Mouse (Mus musculus) mouse embryonic stem cell (cell line): ENCODE measurements around the gene Gabrr1.

Source experiments
- in situ Hi-C, 2 experiments: fragments of 300-500 bp; cut with MboI; formaldehyde crosslinking; loops; 1 replicate in 1 of 2; 3 replicates in 1 of 2; pipeline ENCODE4 v1.14.3; 2019 to 2020; ENCODE audit warnings: low sequenced_read_pairs in 2 of 2, low pct_unique_long_range_greater_than_20kb in 1 of 2, mixed read lengths in 1 of 2; ENCODE audit not compliant: unreplicated experiment in 1 of 2

Gabrr1 gene

GRCm38 (mm10) chr4:33189735-33190036 lies 57.4 kb downstream of the Gabrr1 start, which contains the start of gene Pm20d2:
Pm20d2 (minus strand) TSS chr4:33189737.
- in situ Hi-C loops: no loop called here

- in situ Hi-C loops: no loop called here
These were observed 65.8 kb downstream of the Gabrr1 start for GRCm38 (mm10) chr4:33198117-33198516.

DNA sequence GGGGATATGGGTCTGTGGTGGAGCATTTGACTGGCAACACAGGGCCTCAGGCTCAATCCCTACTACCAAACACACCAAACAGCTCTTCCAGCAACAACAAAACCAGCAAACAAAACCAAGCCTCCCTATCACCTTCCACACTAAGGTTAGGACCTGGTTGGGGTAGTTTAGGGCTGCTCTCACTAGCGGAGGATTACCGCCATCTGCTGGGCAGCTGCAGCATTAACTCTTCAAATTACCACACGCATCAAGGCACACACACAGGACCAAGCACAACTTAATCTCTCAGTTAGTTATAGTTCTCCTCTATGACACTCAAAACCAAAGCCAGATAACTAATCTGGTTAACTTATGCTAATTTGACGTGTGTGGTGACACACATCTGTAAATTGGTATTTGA lies 72.4 kb downstream of the Gabrr1 start:
- in situ Hi-C loops: loop anchor here in 1 of 2 experiments (5.0 kb wide), 1 partner anchor 73 kb away; no protein-coding TSS in a partner anchor

DNA sequence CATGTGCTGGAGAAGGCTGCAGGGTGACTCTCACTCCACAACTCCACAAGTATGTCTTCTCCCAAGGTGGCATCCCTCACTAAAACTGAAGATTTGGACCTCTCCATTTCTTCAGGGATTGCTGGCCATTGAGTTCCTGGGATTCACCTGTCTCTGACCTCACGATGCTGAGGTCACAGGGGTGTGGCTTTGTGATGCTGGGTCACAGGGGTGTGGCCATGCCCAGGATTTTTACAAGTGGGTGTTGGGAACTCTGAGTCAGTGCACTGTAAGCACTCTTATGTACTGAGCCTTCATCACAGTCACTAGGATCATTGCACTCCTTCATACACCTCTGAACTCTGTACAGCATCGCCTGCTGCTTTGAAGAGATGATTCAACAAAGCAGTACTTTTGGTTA lies 75.2 kb downstream of the Gabrr1 start:
- in situ Hi-C loops: loop anchor here in 1 of 2 experiments (5.0 kb wide), 1 partner anchor 70 kb away; no protein-coding TSS in a partner anchor

DNA sequence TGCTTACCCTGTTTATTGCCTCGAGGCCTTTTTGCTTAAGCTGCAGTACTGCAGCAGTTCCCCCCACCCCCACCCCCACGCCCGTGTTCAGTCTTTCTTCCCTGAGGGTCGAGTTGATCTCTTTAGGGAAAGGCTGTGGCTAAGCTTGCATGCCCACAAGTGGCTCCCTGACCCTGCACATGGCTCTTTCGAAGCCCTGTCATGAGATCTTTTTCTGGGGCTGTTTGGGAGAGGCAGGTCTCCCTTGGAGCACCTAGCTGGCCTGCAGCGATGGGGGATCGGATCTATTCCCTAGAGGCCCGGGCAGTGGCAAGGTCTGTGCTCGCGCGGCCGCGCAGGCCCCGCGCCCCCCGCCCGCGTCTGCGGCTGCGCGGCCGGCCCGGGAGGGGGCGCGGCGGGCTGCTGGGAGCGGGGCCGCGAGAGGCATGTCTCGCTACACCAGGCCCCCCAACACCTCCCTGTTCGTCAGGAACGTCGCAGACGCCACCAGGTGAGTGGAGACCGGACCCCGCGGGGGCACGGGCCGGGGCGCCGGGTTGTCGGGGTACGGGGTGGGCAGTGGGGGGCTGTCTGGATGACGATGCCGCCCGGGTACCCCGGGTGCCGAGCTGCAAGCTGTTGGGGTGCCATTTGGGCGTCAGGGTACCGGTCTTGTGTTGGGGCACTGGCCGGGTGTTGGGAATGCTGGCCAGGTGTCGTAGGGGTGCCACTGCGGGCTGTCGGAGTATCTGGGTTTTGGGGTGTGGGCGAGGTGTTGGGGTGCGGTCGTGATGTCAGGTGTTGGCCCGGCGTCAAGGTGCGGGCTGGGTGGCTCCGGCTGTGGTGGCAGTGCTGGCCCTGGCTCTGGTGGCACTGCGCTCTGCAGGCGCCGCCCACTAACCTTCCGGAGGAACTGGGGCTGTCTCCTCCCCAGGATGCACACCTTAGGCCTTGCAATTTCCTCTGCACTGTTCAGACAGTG lies 76.8 kb downstream of the Gabrr1 start, which contains the start of gene Srsf12:
Gene Srsf12 (plus strand): TSS at position 111 of the 961 bp plus-strand sequence.
- in situ Hi-C loops: loop anchor here in 1 of 2 experiments (5.0 kb wide), 1 partner anchor 68 kb away; no protein-coding TSS in a partner anchor
